17 mouse cellular contexts compared by ENCODE assay signal in the genomic region with DNA sequence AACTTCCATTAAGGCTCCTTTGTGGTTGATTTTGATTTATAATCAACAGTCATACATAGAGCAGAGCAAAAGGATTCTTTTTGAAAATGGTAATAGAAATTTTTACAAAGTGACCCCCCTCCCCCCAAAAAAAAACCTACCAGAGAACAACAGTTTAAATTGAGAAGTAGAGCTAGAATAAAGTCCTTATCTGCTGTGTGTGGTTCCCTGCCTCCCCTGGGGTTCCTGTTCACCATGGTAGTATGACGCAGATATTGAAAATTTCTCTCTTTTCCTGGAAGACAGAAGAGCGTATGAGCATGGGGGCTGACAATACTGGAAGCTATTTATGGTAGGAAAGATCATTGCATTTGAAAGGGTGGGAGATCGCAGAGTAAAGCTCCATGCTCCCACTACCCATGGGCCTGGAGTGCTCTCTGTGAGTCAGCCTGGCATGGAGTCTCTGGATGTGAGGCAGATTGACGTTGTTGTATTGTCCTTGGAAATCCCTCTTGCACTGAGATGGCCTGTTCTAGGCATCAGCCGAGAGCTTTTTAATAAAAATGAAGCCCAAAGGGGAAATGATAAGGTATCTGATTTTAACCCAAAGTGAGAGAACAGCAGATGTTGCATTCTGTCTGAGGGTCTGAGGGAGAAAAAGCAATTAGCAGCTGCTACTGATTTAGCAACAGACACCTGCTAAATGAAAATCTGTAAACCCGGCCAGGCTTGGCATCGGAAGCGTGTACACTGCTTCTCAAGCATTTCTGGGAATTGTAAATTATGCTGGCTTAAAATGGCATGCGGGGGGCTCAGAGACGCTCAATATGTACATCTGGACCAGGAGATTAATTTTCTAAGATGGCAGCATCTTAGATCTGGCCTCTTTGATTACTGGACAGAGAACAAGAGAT.
DNase-seq lines count a peak whose midpoint lies in the region; ATAC-seq and TF ChIP-seq lines count a peak whose summit lies in the region.
"Had no signal": no experiment of that assay in that cellular context is flagged by ENCODE, and none has a peak within 500 bp of the region (broad histone marks: within the 10 kb centered on the region; RNA-seq: fewer than 3 reads in every experiment).

No protein-coding gene starts in this region.

- H3K27me3 ChIP-seq in midbrain, embryonic 16.5 days (ENCODE audit: control insufficient read depth, insufficient read depth, low read depth, low read length) = no peaks in the 10 kb centered on the region
- H3K27me3 ChIP-seq in liver, embryonic 12.5 days (replicated peaks) = no peaks in the 10 kb centered on the region
- H3K27me3 ChIP-seq: embryonic facial prominence, embryonic 12.5 days; megakaryocyte, embryonic 14.5 days had no signal

- H3K9ac ChIP-seq in midbrain, embryonic 16.5 days (ENCODE audit: low read depth, low read length) = no peak overlapping the region
- no peak overlapping the region for H3K9ac ChIP-seq in liver, embryonic 12.5 days
- H3K9ac ChIP-seq: embryonic facial prominence, embryonic 12.5 days; liver, embryonic 14.5 days had no signal

- no peaks in the 10 kb centered on the region for H3K9me3 ChIP-seq in midbrain, embryonic 16.5 days (replicated peaks; ENCODE audit: control insufficient read depth, low read length, poor library complexity, severe bottlenecking)
- no peaks in the 10 kb centered on the region for H3K9me3 ChIP-seq in liver, embryonic 12.5 days (replicated peaks)
- H3K9me3 ChIP-seq: embryonic facial prominence, embryonic 12.5 days; megakaryocyte, embryonic 14.5 days had no signal

- no peak overlapping the region for H3K27ac ChIP-seq in left cerebral cortex, adult 2 months
- H3K27ac ChIP-seq in midbrain, embryonic 16.5 days (ENCODE audit: low read length) = peak overlapping the region; percentile 26; the same call in 1 of the 2 replicates
- no peak overlapping the region for H3K27ac ChIP-seq in liver, embryonic 12.5 days
- H3K27ac ChIP-seq: embryonic facial prominence, embryonic 12.5 days; kidney, postnatal 0 days; liver, embryonic 14.5 days had no signal

- 61% methylated on average over 10 of the region's 10 CpGs for WGBS in midbrain, embryonic 16.5 days
- 74% methylated on average over 10 of the region's 10 CpGs for WGBS in liver, embryonic 12.5 days (ENCODE audit: insufficient replicate concordance)

- H3K4me2 ChIP-seq in midbrain, embryonic 16.5 days (ENCODE audit: low read length) = no peak overlapping the region
- no peak overlapping the region for H3K4me2 ChIP-seq in liver, embryonic 12.5 days
- H3K4me2 ChIP-seq: embryonic facial prominence, embryonic 12.5 days had no signal

- no peaks in the 10 kb centered on the region; the same call in 1 of the 2 replicates for H3K4me1 ChIP-seq in midbrain, embryonic 16.5 days (ENCODE audit: control insufficient read depth, insufficient read depth, low read length)
- 0 out of 2 replicates have a peak, but pooled peaks cover 3% of the 10 kb centered on the region for H3K4me1 ChIP-seq in liver, embryonic 12.5 days
- H3K4me1 ChIP-seq: embryonic facial prominence, embryonic 12.5 days had no signal

- intact Hi-C loops in left cerebral cortex, postnatal 10 days (cut with DNase I) = no loop called here
- intact Hi-C loops in left cerebral cortex, adult 2 months (cut with DNase I) = no loop called here

- peak; percentile 45; the same call in 1 of the 2 replicates for ATAC-seq in midbrain, embryonic 16.5 days
- ATAC-seq in liver, embryonic 12.5 days = no peak
- ATAC-seq: activated CD4-positive, CD25-positive, alpha-beta regulatory T cell, adult 4 months; intestine, postnatal 0 days; lung, postnatal 0 days had no signal

- H3K4me3 ChIP-seq in left cerebral cortex, adult 2 months = no peak overlapping the region
- no peak overlapping the region for H3K4me3 ChIP-seq in midbrain, embryonic 16.5 days (ENCODE audit: low read depth, low read length)
- H3K4me3 ChIP-seq in liver, embryonic 12.5 days = no peak overlapping the region
- H3K4me3 ChIP-seq: embryonic facial prominence, embryonic 12.5 days; megakaryocyte, embryonic 14.5 days had no signal

- peak; percentile 26 to 34 for DNase-seq in cerebellum, postnatal 10 days
- no peak for DNase-seq in cerebellum, adult 11 months
- DNase-seq in left cerebral cortex, postnatal 10 days (ENCODE audit: extremely low spot score in 1 of 2, low spot score in 2 of 2) = peak; percentile 16 to 52
- DNase-seq in left cerebral cortex, adult 2 months (ENCODE audit: extremely low spot score in 1 of 2, low spot score in 2 of 2) = no peak
- peak; percentile 58 for DNase-seq in brain, adult 2 months (ENCODE audit: low read depth, low spot score)
- DNase-seq in testis, postnatal 14 days (ENCODE audit: low spot score) = no peak
- DNase-seq: heart, postnatal 14 days; thymus, postnatal 4 days had no signal

- H3K36me3 ChIP-seq in midbrain, embryonic 16.5 days (ENCODE audit: control insufficient read depth, insufficient read depth, low read length) = no peaks in the 10 kb centered on the region
- peaks cover 25% of the 10 kb centered on the region; the same call in 1 of the 2 replicates for H3K36me3 ChIP-seq in liver, embryonic 12.5 days

- no peak for TF ChIP-seq CTCF in left cerebral cortex, adult 2 months (IDR thresholded peaks at IDR 0.05)

Comparison
In these comparisons a context has a peak if more than half of its experiments do, and no peak if none do; other contexts are left out.
1. DNase-seq: peak in cerebellum, postnatal 10 days (2 of 2), left cerebral cortex, postnatal 10 days (2 of 2) and brain, adult 2 months (single experiment); none in cerebellum, adult 11 months (single experiment), left cerebral cortex, adult 2 months (0 of 2) and testis, postnatal 14 days (single experiment).